Mouse (Mus musculus): ENCODE results near the gene Eppin.

Gene Eppin

DNA sequence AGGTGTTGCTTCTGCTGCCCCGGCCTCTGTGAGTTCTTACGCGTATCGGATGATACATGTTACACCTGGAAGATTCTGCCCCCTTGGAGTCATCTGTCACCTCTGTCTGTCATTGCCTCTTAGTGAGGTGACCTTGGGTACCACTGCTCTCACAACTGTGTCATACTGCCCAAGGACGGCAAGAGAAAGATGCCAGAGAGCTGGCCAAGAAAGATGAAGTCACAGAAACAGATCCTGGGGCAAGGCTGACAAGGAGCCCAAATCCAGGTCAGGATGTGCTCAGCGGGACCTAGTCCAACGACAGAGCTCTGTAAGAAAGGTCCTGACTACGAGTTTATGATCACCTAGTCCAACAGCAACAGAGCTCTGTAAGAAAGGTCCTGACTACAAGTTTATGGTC is 33.3 kb downstream of the Eppin start:
- no peak for DNase-seq (ENCODE audit: low spot score in 2 of 2)

DNA sequence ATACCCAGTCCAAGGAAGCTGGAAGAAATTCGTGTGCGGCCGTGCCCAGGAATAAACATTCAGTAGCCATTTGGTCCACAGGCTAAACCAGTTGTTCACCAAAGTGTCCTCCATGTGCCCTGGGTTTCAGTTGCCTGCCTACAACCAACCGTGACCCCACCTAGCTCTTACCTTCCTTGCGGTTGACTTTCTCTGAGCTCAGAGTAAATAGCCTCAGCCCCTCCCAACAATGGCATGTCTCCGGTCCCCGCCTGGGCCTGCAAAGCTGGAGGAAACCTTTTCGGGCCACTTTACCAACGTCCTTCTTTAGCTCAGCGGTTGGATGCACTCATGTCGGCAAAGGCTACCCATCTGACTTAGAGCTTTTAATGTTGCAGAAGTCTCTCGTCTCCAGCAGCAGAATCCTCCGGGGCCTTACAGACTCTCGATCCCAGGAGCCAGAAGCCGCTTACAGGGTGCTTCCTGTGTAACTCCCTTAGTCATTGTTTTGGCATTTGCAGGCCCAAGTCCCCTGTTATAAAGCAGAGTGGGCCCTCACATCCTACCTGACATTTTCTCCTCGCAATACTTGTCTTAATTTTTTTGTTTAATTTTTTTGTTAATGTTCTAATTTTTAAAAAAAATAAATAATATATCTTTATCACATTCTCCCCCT is 34.3 kb downstream of the Eppin start:
- no peak for DNase-seq (ENCODE audit: low spot score in 2 of 2)

DNA sequence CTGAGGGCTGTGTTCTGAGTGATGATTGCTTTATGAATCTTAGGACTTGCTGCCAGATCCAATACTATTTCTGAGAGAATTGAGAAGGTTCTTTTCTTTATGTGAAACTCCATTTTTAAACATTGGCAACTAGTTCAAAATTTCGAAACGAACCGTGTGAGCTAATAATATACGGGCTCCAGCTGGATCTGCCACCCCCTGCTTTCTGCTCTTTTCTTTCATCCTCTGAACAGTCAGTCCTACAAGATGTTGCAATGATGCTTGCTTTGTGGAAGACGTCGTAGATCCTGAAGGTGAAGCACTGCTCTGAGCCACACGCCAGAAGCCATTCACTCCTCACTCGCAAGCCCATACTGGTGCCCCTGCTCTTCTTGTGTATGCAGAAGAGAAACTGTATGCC is 35.0 kb downstream of the Eppin start:
- peak; percentile 16 to 27 for DNase-seq (ENCODE audit: low spot score in 2 of 2)

DNA sequence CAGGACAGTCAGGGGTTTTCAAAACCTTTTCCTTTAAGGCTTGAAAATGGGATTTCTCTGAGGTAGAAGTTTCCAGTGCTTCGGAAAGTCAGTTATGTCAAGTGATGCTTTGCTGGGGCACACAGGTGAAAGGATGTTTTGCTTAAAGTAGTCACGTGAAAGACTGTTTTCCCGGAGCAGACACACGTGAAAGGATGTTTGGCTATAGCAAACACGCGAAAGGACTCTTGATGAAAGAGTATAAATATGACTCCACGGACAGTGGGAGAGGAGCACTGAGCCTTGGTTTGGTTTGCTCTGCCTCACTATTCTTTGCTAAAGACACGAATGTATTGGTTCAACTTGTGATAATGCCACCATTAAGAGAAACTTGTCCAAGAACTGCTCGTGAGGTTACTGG is 41.9 kb downstream of the Eppin start:
- no peak for DNase-seq (ENCODE audit: low spot score in 2 of 2)

DNA sequence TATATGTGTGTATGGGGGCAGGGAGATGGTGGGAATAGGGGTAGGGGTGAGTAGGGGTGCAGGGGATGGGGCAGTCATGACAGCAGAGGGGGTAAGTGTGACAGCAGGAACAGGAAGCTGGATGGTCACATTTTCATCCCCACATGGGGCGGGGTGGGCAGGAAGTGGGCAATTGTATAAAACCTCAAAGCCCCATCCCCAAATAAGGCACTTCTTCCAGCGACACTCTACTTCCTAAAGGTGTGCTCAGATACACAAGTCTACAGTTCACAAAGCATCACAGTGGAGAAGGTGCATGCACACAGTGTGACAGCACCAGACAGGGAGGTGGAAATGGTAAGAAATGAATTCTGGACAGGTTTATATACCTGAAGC is 42.5 kb downstream of the Eppin start:
- DNase-seq (ENCODE audit: low spot score in 2 of 2): no peak

DNA sequence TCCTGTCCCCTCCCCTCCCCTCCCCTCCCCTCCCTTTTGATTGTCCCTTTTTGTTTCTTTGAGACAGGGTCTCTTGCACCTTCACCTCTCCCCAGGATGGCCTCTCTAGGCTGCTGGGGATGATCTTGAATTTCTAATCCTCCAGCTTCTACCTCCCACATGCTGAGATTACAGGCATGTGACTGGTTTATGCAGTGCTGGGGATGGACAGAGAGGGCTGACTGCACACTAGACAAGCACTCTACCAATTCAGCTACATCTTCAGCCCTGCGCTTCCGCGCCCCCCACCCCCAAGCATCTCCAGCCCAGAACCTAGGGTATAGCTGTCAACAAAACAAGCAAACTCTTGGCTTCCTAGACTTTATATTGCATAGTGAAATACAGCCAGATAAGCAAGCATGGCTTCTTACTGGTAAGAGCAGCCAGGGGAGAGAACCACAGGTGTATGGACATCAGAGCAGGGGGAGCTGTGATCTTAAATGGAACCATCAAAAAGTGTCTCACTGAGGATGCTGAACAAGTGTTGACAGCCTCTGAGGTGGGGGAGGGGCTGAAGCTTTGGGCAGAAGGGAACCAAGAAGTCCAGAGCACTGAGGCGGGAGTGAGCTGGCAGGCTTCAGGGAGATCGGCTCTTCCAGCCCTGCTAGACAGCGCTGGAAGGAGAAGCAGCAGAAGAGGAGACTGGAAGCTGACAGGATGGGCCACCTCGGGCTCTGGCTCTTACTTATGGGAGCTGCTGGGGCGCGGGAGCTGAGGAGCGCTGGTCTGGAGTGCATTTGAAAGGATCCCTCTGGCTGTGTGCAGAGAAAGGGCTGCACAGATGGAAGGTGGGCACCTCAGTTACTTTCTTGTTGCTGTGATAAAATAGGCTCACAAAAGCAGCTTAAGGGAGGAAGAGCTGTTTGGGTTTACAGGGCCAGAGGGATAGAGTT is 43.2 kb downstream of the Eppin start:
- peak in 1 of 2 experiments; percentile 21 for DNase-seq (ENCODE audit: low spot score in 2 of 2)

DNA sequence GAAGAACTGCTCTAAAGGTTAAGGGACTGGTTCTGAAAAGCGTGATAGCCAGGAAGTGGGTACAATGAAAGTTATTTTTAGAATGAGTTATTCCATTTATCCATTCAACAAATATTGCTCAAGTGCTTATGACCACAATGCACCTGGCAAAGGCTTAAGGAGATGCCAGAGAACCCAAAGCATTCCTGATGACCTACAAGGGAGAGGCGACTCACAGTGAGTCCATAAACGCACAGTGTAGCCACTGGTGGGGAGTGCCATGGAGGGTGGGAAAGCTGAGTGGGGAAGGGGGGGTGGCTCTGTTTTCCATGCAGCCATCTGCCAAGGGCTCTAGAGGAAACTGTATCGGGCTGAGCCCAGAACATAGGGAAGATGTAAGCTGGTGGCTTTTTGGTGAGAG is 44.1 kb downstream of the Eppin start:
- DNase-seq (ENCODE audit: low spot score in 2 of 2): no peak

DNA sequence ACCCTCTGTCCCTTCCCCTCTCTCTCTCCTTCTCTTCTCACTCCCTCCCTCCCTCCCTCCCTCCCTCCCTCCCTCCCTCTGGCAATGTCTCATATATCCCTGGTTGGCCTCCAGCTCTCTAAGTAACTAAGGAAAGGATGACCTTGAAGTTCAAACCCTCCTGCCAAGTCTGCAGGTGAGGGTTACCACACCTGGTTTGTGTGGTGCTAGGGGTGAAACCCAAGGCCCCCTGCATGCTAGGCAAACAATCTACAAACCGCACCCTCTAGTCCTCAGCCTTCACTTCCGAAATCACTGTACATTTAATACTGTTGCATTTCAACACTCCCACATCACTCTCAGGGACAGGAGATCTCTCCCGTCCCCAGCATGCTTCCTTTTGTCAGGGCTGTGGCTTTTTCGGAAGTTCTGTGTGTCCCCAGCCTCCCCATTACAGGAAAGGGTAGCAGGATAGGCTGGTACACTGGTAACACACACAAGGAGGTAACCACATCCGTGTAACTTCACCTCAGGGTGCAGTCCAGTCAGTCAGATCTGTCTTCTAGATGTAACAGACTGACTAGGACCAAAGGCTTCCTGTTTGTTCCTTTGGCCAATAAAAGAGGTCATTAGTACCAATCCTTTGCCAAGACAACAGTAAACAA is 48.8 kb downstream of the Eppin start:
- no peak for DNase-seq (ENCODE audit: low spot score in 2 of 2)

DNA sequence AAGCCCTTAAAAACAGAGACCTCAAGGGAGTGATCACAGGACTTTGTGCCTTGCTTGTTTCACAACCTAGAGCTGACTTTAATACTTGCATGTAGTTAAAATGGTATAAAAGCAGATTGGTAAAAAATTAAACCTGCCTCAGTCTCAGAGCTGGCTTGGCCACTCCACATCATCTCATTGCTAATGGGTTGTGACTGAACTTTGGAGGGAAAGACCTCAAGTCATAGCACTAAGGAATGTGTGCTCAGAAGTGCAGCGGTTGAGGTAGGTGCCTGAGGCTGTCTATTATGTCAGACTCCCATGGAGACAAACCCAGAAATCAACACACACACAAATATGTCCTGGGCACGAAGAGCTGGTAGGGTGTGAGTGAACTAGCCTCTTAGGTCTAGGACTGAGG is 49.6 kb downstream of the Eppin start:
- no peak for DNase-seq (ENCODE audit: low spot score in 2 of 2)

DNA sequence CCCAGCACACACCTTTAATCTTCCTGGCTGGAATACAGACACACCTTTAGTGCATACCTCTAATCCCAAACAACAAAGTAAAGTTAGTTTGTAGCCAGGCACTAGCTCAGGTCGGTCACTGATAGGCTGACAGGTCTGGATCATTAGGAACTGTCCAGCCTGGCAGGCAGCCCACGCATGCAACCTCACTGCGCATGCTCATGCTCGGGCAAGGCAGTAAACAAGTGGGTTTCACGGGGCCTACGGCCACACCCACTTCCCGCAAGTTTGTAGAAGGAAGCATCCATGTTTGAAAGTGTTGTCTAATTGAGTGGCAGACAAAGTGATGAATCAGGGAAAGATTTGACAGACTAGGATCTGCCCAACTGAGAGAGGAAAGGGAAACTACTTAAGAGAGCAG is 50.8 kb downstream of the Eppin start:
- DNase-seq (ENCODE audit: low spot score in 2 of 2): no peak

DNA sequence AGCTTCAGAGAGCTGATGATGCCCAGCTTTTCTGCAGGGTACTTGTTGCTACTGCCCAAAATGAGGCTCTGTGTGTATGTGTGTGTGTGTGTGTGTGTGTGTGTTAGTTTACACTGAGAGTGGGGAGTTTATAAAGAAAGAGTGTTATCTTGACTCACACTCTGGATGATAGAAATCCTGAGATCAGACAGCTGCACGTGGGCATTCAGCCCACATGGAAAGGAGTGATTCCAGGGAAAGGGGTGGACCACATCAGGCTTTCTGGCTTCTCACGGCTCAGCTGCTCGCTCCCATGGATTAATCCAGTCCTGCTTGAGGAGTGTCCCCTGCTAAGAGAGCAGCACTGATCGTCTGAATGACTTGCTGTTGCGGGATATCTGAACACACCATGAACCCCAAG is 51.3 kb downstream of the Eppin start:
- DNase-seq (ENCODE audit: low spot score in 2 of 2): peak; percentile 39 to 48

DNA sequence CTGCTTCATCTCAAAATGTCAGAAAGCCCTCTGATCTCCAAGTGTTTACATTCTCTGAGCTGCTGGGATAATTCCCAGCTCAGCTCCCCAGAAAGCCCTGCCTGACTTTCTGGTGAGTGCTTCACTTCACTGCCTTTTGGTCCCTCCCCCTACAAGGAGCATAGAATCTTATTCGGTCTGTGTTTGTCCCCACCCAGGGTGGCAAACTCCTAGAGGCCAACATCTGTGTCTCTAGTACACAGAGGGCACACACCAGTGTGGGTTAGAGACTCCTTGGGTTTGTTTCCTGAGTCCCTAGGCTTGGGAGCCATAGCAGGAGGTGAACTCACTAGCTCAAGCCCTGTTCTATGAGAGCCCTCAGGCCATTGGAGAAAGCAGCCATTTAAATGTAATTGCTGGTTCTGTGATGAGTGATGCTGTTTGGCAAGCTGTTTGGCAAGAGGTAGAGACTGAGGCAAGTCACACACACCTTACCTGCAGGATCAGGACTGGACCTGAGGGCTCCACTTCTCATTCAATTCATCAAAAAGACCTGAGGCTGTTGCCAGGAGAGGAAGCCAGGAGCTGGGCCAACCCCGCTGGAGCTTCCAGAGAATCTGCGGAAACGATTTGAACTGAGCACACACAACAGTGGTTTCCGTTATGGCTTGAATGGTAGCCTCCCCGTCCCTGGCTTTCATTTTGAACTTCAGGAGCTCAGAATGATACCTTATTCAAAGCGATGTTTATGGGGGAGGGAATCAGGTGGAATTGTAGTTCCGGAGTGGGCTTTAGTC is 52.6 kb downstream of the Eppin start:
- no peak for DNase-seq (ENCODE audit: low spot score in 2 of 2)

Measured in frontal cortex, postnatal 14 days (tissue).